Mouse (Mus musculus) heart, embryonic 14.5 days (tissue): ENCODE measurements around the gene Nr3c2. TPM values are rescaled to one million over a fixed set of nuclear protein-coding genes. Genes with fewer than 3 reads are reported as not detected.

ENCODE experiments used
- ATAC-seq: fragments of 200-750 bp; cut with Nextera tagmentation; 2 replicates; pipeline ENCODE4 v1.8.0; 2017; ENCODE audit warnings: low read depth, moderate TSS enrichment; ENCODE audit not compliant: insufficient number of reproducible peaks, insufficient read depth, low FRiP score
- H3K27ac ChIP-seq, 2 experiments: fragments of 200-500 bp in 1 of 2; fragments of 300-500 bp in 1 of 2; sonication (generic) in 1 of 2; replicated peaks in 1 of 2; 2 replicates each; pipeline ENCODE4 v1.5.1; 2012 to 2014; ENCODE audit warnings: low read depth in 2 of 2, low read length in 2 of 2, control low read depth in 1 of 2, mild to moderate bottlenecking in 1 of 2, mixed read lengths in 1 of 2; ENCODE audit not compliant: control insufficient read depth in 1 of 2, insufficient read depth in 1 of 2
- H3K27me3 ChIP-seq: fragments of 300-500 bp; sonication (generic); 2 replicates; pipeline ENCODE4 v1.6.1; 2014; ENCODE audit warnings: mild to moderate bottlenecking, low read length, control low read depth; ENCODE audit not compliant: control insufficient read depth, insufficient read depth
- H3K36me3 ChIP-seq: fragments of 300-500 bp; sonication (generic); 2 replicates; pipeline ENCODE4 v1.6.1; 2014; ENCODE audit warnings: mild to moderate bottlenecking, control low read depth, low read length, mixed read lengths; ENCODE audit not compliant: control insufficient read depth, insufficient read depth
- H3K4me1 ChIP-seq, 2 experiments: fragments of 200-500 bp in 1 of 2; fragments of 300-500 bp in 1 of 2; sonication (generic) in 1 of 2; 2 replicates each; pipeline ENCODE4 v1.6.1; 2012 to 2014; ENCODE audit warnings: low read length in 2 of 2, control low read depth in 1 of 2, mixed read lengths in 1 of 2; ENCODE audit not compliant: control insufficient read depth in 2 of 2, insufficient read depth in 2 of 2
- H3K4me2 ChIP-seq: fragments of 300-500 bp; sonication (generic); 2 replicates; pipeline ENCODE4 v1.6.1; 2014; ENCODE audit warnings: mild to moderate bottlenecking, low read length
- H3K4me3 ChIP-seq, 2 experiments: fragments of 200-500 bp in 1 of 2; fragments of 300-500 bp in 1 of 2; sonication (generic) in 1 of 2; 2 replicates each; pipeline ENCODE4 v1.5.1; 2012 to 2014; ENCODE audit warnings: low read length in 2 of 2, mild to moderate bottlenecking in 2 of 2, control low read depth in 1 of 2, low read depth in 1 of 2, moderate library complexity in 1 of 2; ENCODE audit not compliant: control insufficient read depth in 1 of 2, insufficient read depth in 1 of 2
- H3K9ac ChIP-seq: fragments of 300-500 bp; sonication (generic); 2 replicates; pipeline ENCODE4 v1.6.1; 2014; ENCODE audit warnings: mild to moderate bottlenecking, low read length
- H3K9me3 ChIP-seq: fragments of 300-500 bp; sonication (generic); 2 replicates; pipeline ENCODE4 v1.6.1; 2016; ENCODE audit warnings: low read length, control low read depth; ENCODE audit not compliant: control insufficient read depth
- WGBS: fragments of 180-500 bp; shearing (Covaris S2); extraction: QIAGEN DNeasy Blood & Tissue Kit; methylation state at CpG from one replicate; pipeline ENCODE4 v1.1.7; 2014; 5-methylcytosine and 5-hydroxymethylcytosine counted together
- polyA plus RNA-seq: library from polyadenylated mRNA; unstranded; fragments of >200 nt; fragmentation: Nextera tagmentation; extraction: Ambion mirVana; gene quantifications from 2 replicates; pipeline ENCODE4 v1.2.1, GENCODE M21; 2014

Gene Nr3c2
- polyA plus RNA-seq, 1 experiment from 2014 or later, result 7.4 TPM

GRCm38 (mm10) chr8:77041214-77041613, 142.0 kb downstream of the Nr3c2 start:
- H3K27me3 ChIP-seq, result no peaks in the 10 kb centered on the region
- H3K4me2 ChIP-seq, result no peak overlapping the region
- WGBS, result 89% methylated on average over 5 of the region's 5 CpGs
- H3K9ac ChIP-seq, result no peak overlapping the region
- no peak for ATAC-seq
- H3K9me3 ChIP-seq, result no peaks in the 10 kb centered on the region
- H3K36me3 ChIP-seq, result no peaks in the 10 kb centered on the region
- no peak overlapping the region for H3K4me3 ChIP-seq
- peaks cover 3 to 5% of the 10 kb centered on the region in 2 experiments; a peak in 2 of 4 replicates for H3K4me1 ChIP-seq
- H3K27ac ChIP-seq, result no peak overlapping the region

- Histone ChIP-seq H3K27ac (no peak overlapping the region), H3K9me3 (no peaks in the 10 kb centered on the region), H3K4me1 (peaks cover 3 to 5% of the 10 kb centered on the region in 2 experiments; a peak in 2 of 4 replicates), H3K4me2 (no peak overlapping the region), H3K27me3 (no peaks in the 10 kb centered on the region), H3K9ac (no peak overlapping the region), H3K36me3 (no peaks in the 10 kb centered on the region), H3K4me3 (no peak overlapping the region)
- WGBS, result 42% methylated on average over 12 of the region's 12 CpGs
- ATAC-seq, result no peak
Measured at GRCm38 (mm10) chr8:77044849-77045248, 145.6 kb downstream of the Nr3c2 start.

GRCm38 (mm10) chr8:77045711-77046110, 146.5 kb downstream of the Nr3c2 start:
- ATAC-seq, result no peak
- Histone ChIP-seq H3K36me3 (no peaks in the 10 kb centered on the region), H3K4me2 (no peak overlapping the region), H3K27ac (no peak overlapping the region), H3K4me3 (no peak overlapping the region), H3K9me3 (no peaks in the 10 kb centered on the region), H3K4me1 (peaks cover 3 to 5% of the 10 kb centered on the region in 2 experiments; a peak in 2 of 4 replicates), H3K27me3 (no peaks in the 10 kb centered on the region), H3K9ac (no peak overlapping the region)
- WGBS, result 75% methylated on average over 1 of the region's 1 CpGs

GRCm38 (mm10) chr8:77046217-77046616, 147.0 kb downstream of the Nr3c2 start:
- no peak overlapping the region for H3K4me3 ChIP-seq
- H3K36me3 ChIP-seq, result no peaks in the 10 kb centered on the region
- no peak overlapping the region for H3K9ac ChIP-seq
- H3K27me3 ChIP-seq, result no peaks in the 10 kb centered on the region
- peaks cover 3 to 5% of the 10 kb centered on the region in 2 experiments; a peak in 2 of 4 replicates for H3K4me1 ChIP-seq
- no peak overlapping the region for H3K27ac ChIP-seq
- H3K9me3 ChIP-seq, result no peaks in the 10 kb centered on the region
- ATAC-seq, result no peak
- no peak overlapping the region for H3K4me2 ChIP-seq
- 85% methylated on average over 5 of the region's 5 CpGs for WGBS

- ATAC-seq, result no peak
- H3K9me3 ChIP-seq, result no peaks in the 10 kb centered on the region
- no peaks in the 10 kb centered on the region for H3K27me3 ChIP-seq
- no peak overlapping the region for H3K4me3 ChIP-seq
- peaks cover 3 to 5% of the 10 kb centered on the region in 2 experiments; a peak in 2 of 4 replicates for H3K4me1 ChIP-seq
- H3K36me3 ChIP-seq, result no peaks in the 10 kb centered on the region
- H3K4me2 ChIP-seq, result no peak overlapping the region
- no peak overlapping the region for H3K27ac ChIP-seq
- no peak overlapping the region for H3K9ac ChIP-seq
- 75% methylated on average over 3 of the region's 3 CpGs for WGBS
Measured at GRCm38 (mm10) chr8:77046731-77047130, 147.5 kb downstream of the Nr3c2 start.

GRCm38 (mm10) chr8:77051399-77052275, 152.4 kb downstream of the Nr3c2 start:
- 85% methylated on average over 10 of the region's 10 CpGs for WGBS
- Histone ChIP-seq H3K4me2 (no peak overlapping the region), H3K4me3 (no peak overlapping the region), H3K9me3 (no peaks in the 10 kb centered on the region), H3K4me1 (no peaks in the 10 kb centered on the region), H3K27me3 (no peaks in the 10 kb centered on the region), H3K36me3 (no peaks in the 10 kb centered on the region), H3K9ac (no peak overlapping the region), H3K27ac (no peak overlapping the region)
- ATAC-seq, result no peak

GRCm38 (mm10) chr8:77055492-77056021, 156.3 kb downstream of the Nr3c2 start:
- H3K9me3 ChIP-seq, result no peaks in the 10 kb centered on the region
- 95% methylated on average over 3 of the region's 3 CpGs for WGBS
- no peak overlapping the region for H3K9ac ChIP-seq
- no peaks in the 10 kb centered on the region for H3K4me1 ChIP-seq
- H3K36me3 ChIP-seq, result no peaks in the 10 kb centered on the region
- no peak overlapping the region for H3K27ac ChIP-seq
- H3K27me3 ChIP-seq, result no peaks in the 10 kb centered on the region
- no peak overlapping the region for H3K4me2 ChIP-seq
- ATAC-seq, result no peak
- H3K4me3 ChIP-seq, result no peak overlapping the region
